Mouse (Mus musculus) lung, postnatal 0 days (tissue): Measurements from ENCODE around the gene Msl1. TPM values are rescaled to one million over a fixed set of nuclear protein-coding genes. Genes with fewer than 3 reads are reported as not detected.

Experiments
- ATAC-seq: fragments of 200-750 bp; cut with Nextera tagmentation; 2 replicates; pipeline ENCODE4 v1.8.0; 2017; ENCODE audit warnings: moderate library complexity
- DNase-seq: peaks from one replicate; pipeline ENCODE4 v3.0.0-alpha.2; 2016; ENCODE audit warnings: low spot score
- H3K27ac ChIP-seq: fragments of 300-500 bp; sonication (generic); 2 replicates; pipeline ENCODE4 v1.5.1; 2014; ENCODE audit warnings: antibody characterized with exemption, mild to moderate bottlenecking, low read length, mixed read lengths
- H3K27me3 ChIP-seq: fragments of 300-500 bp; sonication (generic); replicated peaks from 2 replicates; pipeline ENCODE4 v1.6.1; 2014; ENCODE audit warnings: low read length, mixed read lengths; ENCODE audit not compliant: insufficient read depth
- H3K36me3 ChIP-seq: fragments of 300-500 bp; sonication (generic); 2 replicates; pipeline ENCODE4 v1.6.1; 2014; ENCODE audit warnings: low read length, mixed read lengths; ENCODE audit not compliant: insufficient read depth
- H3K4me1 ChIP-seq: fragments of 300-500 bp; sonication (generic); 2 replicates; pipeline ENCODE4 v1.6.1; 2014; ENCODE audit warnings: antibody characterized with exemption, low read depth, low read length, mixed read lengths; ENCODE audit not compliant: insufficient read depth
- H3K4me2 ChIP-seq: fragments of 300-500 bp; sonication (generic); replicated peaks from 2 replicates; pipeline ENCODE4 v1.6.1; 2014; ENCODE audit warnings: low read depth, mild to moderate bottlenecking, low read length, moderate library complexity, mixed read lengths
- H3K4me3 ChIP-seq: fragments of 300-500 bp; sonication (generic); 2 replicates; pipeline ENCODE4 v1.5.1; 2014; ENCODE audit warnings: low read depth, low read length
- H3K9ac ChIP-seq: fragments of 300-500 bp; sonication (generic); replicated peaks from 2 replicates; pipeline ENCODE4 v1.6.1; 2014; ENCODE audit warnings: low read depth, mild to moderate bottlenecking
- H3K9me3 ChIP-seq: fragments of 300-500 bp; sonication (generic); 2 replicates; pipeline ENCODE4 v1.6.1; 2016; ENCODE audit warnings: low read length, mixed read lengths
- CTCF ChIP-seq: IDR thresholded peaks from 2 replicates; pipeline ENCODE4 v1.5.1; 2016; ENCODE audit warnings: antibody characterized with exemption, mild to moderate bottlenecking
- EP300 ChIP-seq: IDR thresholded peaks from 2 replicates; pipeline ENCODE4 v1.6.1; 2016; ENCODE audit warnings: antibody characterized with exemption, mild to moderate bottlenecking, control low read depth
- WGBS: fragments of 180-500 bp; shearing (Covaris S2); extraction: QIAGEN DNeasy Blood & Tissue Kit; methylation state at CpG from one replicate; pipeline ENCODE4 v1.1.7; 2014; 5-methylcytosine and 5-hydroxymethylcytosine counted together
- polyA plus RNA-seq: library from polyadenylated mRNA; unstranded; fragments of >200 nt; fragmentation: Nextera tagmentation; extraction: Ambion mirVana; gene quantifications from 2 replicates; pipeline ENCODE4 v1.2.1, GENCODE M21; 2015

Msl1 gene
- polyA plus RNA-seq, 1 experiment from 2014 or later = 16.3 TPM

DNA sequence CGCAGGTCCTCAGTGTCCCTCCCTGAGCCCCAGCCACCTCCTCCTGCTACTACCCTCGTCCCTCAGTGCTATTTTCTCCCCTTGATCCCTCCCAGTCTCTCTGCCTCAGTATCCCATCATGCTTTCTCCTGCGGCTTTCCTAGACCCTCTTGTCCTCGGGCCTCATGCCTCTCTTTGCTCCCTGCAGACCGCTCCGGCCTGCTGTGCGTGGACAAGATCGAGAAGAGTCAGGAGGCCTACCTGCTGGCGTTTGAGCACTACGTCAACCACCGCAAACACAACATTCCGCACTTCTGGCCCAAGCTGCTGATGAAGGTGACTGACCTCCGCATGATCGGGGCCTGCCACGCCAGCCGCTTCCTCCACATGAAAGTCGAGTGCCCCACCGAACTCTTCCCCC lies 31.2 kb upstream of the Msl1 start:
- peaks cover 23% of the 10 kb centered on the region for H3K4me1 ChIP-seq
- ATAC-seq = no peak
- H3K36me3 ChIP-seq = 0 out of 2 replicates have a peak, but pooled peaks cover 13% of the 10 kb centered on the region
- WGBS = 67% methylated on average over 18 of the region's 18 CpGs
- no peak overlapping the region for H3K4me3 ChIP-seq
- no peak overlapping the region for H3K4me2 ChIP-seq
- TF ChIP-seq EP300 = no peak
- no peak for TF ChIP-seq CTCF
- no peak overlapping the region for H3K9ac ChIP-seq
- H3K27me3 ChIP-seq = no peaks in the 10 kb centered on the region
- peak overlapping the region; percentile 81 for H3K27ac ChIP-seq
- DNase-seq = no peak
- H3K9me3 ChIP-seq = no peaks in the 10 kb centered on the region

DNA sequence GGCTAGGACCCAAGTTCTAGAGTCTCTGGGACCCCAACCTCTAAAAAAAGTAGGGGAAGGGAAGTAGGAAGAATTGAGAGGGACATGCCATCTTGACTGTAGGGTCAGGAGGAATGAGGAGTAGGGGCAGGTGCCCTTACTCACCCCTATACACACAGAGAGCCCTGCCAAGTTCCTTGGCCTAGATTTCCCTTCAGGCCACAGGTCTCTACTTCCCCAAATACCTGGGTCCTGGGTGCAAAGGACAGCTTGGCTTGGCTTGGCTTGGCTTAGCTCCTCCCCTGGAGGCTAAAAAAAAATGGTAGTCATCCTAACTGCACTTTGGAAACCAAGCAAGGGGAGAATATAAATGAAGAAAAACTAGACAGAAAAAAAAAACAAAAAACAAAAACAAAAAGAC lies 30.6 kb upstream of the Msl1 start:
- no peaks in the 10 kb centered on the region for H3K9me3 ChIP-seq
- H3K9ac ChIP-seq = no peak overlapping the region
- H3K27ac ChIP-seq = 0 out of 2 replicates have a peak overlapping the region, but pooled peaks have one; percentile 33
- H3K4me1 ChIP-seq = peaks cover 23% of the 10 kb centered on the region
- no peak for TF ChIP-seq EP300
- no peak for TF ChIP-seq CTCF
- H3K4me3 ChIP-seq = no peak overlapping the region
- DNase-seq = no peak
- ATAC-seq = no peak
- 0 out of 2 replicates have a peak, but pooled peaks cover 16% of the 10 kb centered on the region for H3K36me3 ChIP-seq
- H3K27me3 ChIP-seq = no peaks in the 10 kb centered on the region
- no peak overlapping the region for H3K4me2 ChIP-seq

DNA sequence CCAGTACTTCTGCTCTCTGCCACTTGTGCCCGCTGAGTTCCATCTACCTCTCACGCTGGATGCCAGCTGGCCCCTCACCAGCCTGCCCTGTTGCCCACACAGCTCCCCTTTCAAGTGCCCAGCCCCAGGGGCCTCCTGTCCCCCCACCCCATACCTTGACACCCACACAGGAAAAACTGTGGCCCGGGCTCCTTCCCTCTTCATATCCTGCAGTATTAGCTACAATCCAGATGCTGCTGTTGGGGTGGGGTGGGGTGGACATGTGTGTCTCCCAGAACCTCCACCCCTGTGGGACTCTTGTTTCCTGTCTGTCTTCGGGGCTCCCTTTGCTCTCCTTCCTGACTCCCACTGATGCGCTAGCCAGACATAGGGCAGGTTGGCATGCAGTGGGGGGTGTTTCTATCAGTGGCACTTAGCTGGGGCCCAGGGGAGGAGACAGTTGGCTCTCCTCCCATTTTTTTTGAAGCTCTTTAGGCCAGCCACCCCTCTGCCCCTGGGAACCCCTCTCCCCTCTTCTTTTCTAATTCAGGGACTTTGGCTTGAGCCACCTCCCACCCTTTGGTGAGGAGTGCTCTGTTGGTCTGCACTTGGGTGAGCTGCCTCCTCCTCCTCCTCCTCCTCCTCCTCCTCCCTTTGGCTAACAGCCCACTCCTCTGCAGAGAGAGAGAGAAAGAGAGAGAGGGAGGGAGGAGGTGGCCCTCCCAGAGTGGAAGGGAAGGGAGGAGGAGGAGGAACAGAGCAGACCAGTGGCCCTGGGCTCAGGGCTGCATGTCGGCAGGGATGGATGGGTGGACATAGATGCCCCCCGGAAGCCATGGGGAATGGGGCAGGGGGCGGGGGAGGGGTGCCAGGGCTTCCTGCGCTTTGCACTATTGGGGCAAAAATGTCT lies 29.7 kb upstream of the Msl1 start:
- peak; percentile 12 for DNase-seq
- H3K4me1 ChIP-seq = peaks cover 23% of the 10 kb centered on the region
- WGBS = 40% methylated on average over 7 of the region's 9 CpGs
- no peak for ATAC-seq
- H3K36me3 ChIP-seq = peaks cover 16% of the 10 kb centered on the region; the same call in 1 of the 2 replicates
- H3K27ac ChIP-seq = peak overlapping the region; percentile 38
- no peak overlapping the region for H3K4me2 ChIP-seq
- no peaks in the 10 kb centered on the region for H3K27me3 ChIP-seq
- no peak overlapping the region for H3K4me3 ChIP-seq
- H3K9me3 ChIP-seq = no peaks in the 10 kb centered on the region
- TF ChIP-seq EP300 = no peak
- TF ChIP-seq CTCF = no peak
- no peak overlapping the region for H3K9ac ChIP-seq

DNA sequence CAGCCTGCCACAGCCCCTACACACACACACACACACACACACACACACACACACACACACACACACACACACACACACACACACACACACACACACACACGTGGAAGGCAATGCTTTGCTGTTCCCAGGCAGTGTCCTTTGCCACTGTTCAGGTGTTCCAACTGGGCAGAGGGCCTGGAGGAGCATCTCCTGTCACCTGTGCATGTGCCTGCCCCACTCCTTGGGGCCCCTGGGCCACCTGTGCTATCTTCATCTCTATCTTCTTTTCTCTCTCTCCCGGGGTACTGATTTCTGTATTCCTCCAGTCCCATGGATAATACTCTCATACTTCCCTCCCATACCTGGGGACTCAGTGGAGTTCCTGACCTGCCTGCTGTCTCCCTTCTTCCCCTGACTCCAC lies 29.0 kb upstream of the Msl1 start:
- H3K9me3 ChIP-seq = no peaks in the 10 kb centered on the region
- no peak overlapping the region for H3K4me2 ChIP-seq
- TF ChIP-seq CTCF (no peak), EP300 (no peak)
- ATAC-seq (no peak), DNase-seq (no peak)
- no peak overlapping the region; the same call in 1 of the 2 replicates for H3K27ac ChIP-seq
- H3K4me1 ChIP-seq = peaks cover 23% of the 10 kb centered on the region
- 62% methylated on average over 1 of the region's 2 CpGs for WGBS
- no peak overlapping the region for H3K4me3 ChIP-seq
- H3K36me3 ChIP-seq = peaks cover 19% of the 10 kb centered on the region; the same call in 1 of the 2 replicates
- no peak overlapping the region for H3K9ac ChIP-seq
- H3K27me3 ChIP-seq = no peaks in the 10 kb centered on the region

DNA sequence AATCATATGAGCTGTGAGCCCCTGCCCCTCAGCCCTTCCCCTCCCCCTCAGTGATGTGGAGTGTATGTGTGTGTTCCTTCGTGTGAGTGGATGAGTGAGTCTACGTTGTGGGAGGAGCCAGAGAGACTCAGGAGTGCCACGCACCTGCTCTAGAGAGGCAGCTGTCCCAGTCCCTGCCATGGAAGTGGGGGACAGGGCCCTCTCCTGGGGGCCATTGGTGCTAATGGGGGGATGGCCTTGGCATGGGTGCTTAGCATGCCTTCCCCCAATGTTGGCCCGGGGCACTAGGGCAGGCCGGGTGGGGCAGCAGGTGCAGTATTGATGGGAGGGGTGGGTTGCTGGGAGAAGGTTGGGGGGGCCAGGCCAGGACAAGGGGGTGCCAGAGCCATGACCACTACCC lies 28.5 kb upstream of the Msl1 start:
- TF ChIP-seq EP300 (no peak), CTCF (no peak)
- Histone ChIP-seq H3K36me3 (peaks cover 16% of the 10 kb centered on the region; the same call in 1 of the 2 replicates), H3K27me3 (no peaks in the 10 kb centered on the region), H3K9ac (no peak overlapping the region), H3K27ac (no peak overlapping the region; the same call in 1 of the 2 replicates), H3K9me3 (no peaks in the 10 kb centered on the region), H3K4me2 (no peak overlapping the region), H3K4me1 (peaks cover 23% of the 10 kb centered on the region), H3K4me3 (no peak overlapping the region)
- ATAC-seq (0 out of 2 replicates have a peak, but pooled peaks have one; percentile 19), DNase-seq (peak; percentile 57)
- 24% methylated on average over 4 of the region's 5 CpGs for WGBS

DNA sequence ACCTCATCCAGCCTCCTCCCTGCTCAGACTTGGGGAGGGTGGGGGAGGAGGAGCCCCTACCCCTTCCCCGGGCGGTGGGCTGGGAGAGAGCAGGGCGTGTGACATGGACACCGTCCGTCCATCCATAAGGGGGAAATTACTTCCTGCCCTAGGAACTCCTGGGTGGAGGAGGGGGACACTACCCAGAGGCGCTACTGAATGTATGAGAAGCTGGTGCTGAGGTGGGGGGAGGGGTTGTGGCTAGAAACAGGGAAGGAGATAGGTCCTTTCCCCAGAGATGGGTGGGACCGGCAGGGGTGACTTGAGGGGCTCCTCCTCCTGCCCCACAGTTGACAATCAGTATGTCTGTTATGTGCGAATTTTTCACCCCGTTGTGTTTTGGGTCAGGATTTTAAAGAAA lies 28.0 kb upstream of the Msl1 start:
- Histone ChIP-seq H3K27me3 (no peaks in the 10 kb centered on the region), H3K4me2 (no peak overlapping the region), H3K9me3 (no peaks in the 10 kb centered on the region), H3K4me3 (no peak overlapping the region), H3K4me1 (peaks cover 23% of the 10 kb centered on the region), H3K9ac (no peak overlapping the region), H3K27ac (no peak overlapping the region), H3K36me3 (peaks cover 16% of the 10 kb centered on the region; the same call in 1 of the 2 replicates)
- peak; percentile 74 for DNase-seq
- 29% methylated on average over 9 of the region's 9 CpGs for WGBS
- no peak for ATAC-seq
- TF ChIP-seq EP300 = no peak
